9 mouse cellular contexts compared by ENCODE assay signal in the genomic region with DNA sequence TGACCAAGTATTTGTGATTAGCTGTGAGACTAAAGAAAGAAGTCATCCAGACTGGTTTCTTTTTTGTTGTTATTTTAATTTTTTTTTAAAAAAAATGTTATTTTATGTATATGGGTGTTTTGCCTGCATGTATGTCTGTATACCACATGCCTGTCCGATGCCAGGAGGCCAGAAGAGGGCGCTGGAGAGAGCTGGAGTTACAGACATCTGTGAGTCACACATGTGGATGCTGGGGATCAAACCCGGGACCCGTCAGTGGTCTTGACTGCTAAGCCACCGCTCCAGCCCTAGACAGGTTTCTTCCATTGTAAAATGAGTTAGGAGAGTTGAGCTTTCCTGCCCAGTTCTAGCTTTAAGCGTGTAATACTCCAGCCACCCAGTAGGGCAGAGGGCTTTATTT. TPM values are rescaled to one million over a fixed set of nuclear protein-coding genes. Genes with fewer than 3 reads are reported as not detected.
A peak's percentile ranks its signal among the peaks of the same experiment; 100 is the strongest.
DNase-seq lines count a peak whose midpoint lies in the region; ATAC-seq lines count a peak whose summit lies in the region.
"Had no signal": no experiment of that assay in that cellular context is flagged by ENCODE, and none has a peak within 500 bp of the region (broad histone marks: within the 10 kb centered on the region; RNA-seq: fewer than 3 reads in every experiment).

No protein-coding gene starts in this region.

- 0 out of 2 replicates have a peak, but pooled peaks have one; percentile 22 for ATAC-seq in common myeloid progenitor, adult 5-6 weeks (replicated peaks; ENCODE audit: low read depth, poor library complexity, severe bottlenecking)
- ATAC-seq: inflammation-experienced regulatory T-cells, adult 6 months had no signal

- intact Hi-C loops in heart, postnatal 14 days (cut with DNase I) = no loop called here

- peak; percentile 79 for DNase-seq in heart, adult 11 months
- DNase-seq in heart, postnatal 14 days = no peak
- DNase-seq in retina, postnatal 1 day = peak; percentile 6
- no peak for DNase-seq in retina, embryonic 14.5 days (ENCODE audit: low spot score)
- peak; percentile 32 for DNase-seq in thymus, postnatal 25 days
- no peak for DNase-seq in layer of hippocampus, postnatal 10 days (ENCODE audit: low spot score in 2 of 2)
- no peak for DNase-seq in embryo, embryonic 10 days (ENCODE audit: low spot score)

RNA-seq across cellular contexts. Expression of gene Klhl41, which starts 10.1 kb away (rescaled TPM):
- total RNA-seq in heart, postnatal 14 days (2021) = 10 to 100 TPM; 60.5 to 62.0 TPM
- total RNA-seq in common myeloid progenitor, adult 5-6 weeks (2017) = not detected in 2 replicates
- total RNA-seq in layer of hippocampus, postnatal 10 days (2021) = under 1 TPM; 0.46 to 0.80 TPM

RNA-seq across cellular contexts. Expression of gene Bbs5, which starts 33.0 kb away (rescaled TPM):
- 1 to 10 TPM; 4.3 to 5.0 TPM for total RNA-seq in heart, postnatal 14 days (2021)
- 4.2 and 8.4 TPM in 2 replicates for total RNA-seq in common myeloid progenitor, adult 5-6 weeks (2017)
- 10 to 100 TPM; 26.7 to 33.2 TPM for total RNA-seq in layer of hippocampus, postnatal 10 days (2021)

RNA-seq across cellular contexts. Expression of gene Fastkd1, which starts 33.3 kb away (rescaled TPM):
- total RNA-seq in heart, postnatal 14 days (2021) = 10 to 100 TPM; 29.7 to 30.5 TPM
- 17.8 and 20.9 TPM in 2 replicates for total RNA-seq in common myeloid progenitor, adult 5-6 weeks (2017)
- total RNA-seq in layer of hippocampus, postnatal 10 days (2021) = 10 to 100 TPM; 22.9 to 23.1 TPM

RNA-seq across cellular contexts. Expression of gene Ppig, which starts 42.4 kb away (rescaled TPM):
- total RNA-seq in heart, postnatal 14 days (2021) = 10 to 100 TPM; 44.0 to 44.9 TPM
- 86.4 and 117 TPM in 2 replicates for total RNA-seq in common myeloid progenitor, adult 5-6 weeks (2017)
- 10 to 100 TPM; 56.8 to 65.8 TPM for total RNA-seq in layer of hippocampus, postnatal 10 days (2021)

Comparison
In these comparisons a context has a peak if more than half of its experiments do, and no peak if none do; other contexts are left out.
1. DNase-seq: peak in heart, adult 11 months (single experiment), retina, postnatal 1 day (single experiment) and thymus, postnatal 25 days (single experiment); none in heart, postnatal 14 days (0 of 2), retina, embryonic 14.5 days (single experiment), layer of hippocampus, postnatal 10 days (0 of 2) and embryo, embryonic 10 days (single experiment).
2. RNA of gene Klhl41, which starts 10.1 kb away (total RNA-seq): 60.5 to 62.0 TPM in heart, postnatal 14 days; 0.46 to 0.80 TPM in layer of hippocampus, postnatal 10 days and not detected in common myeloid progenitor, adult 5-6 weeks; every median in the first group is over 10 times any median in the second.